Mouse (Mus musculus) adrenal gland, adult 18-20 months (tissue): Measurements from ENCODE around the gene Rab39b. TPM values are rescaled to one million over a fixed set of nuclear protein-coding genes. Genes with fewer than 3 reads are reported as not detected.

Experiments used
- DNase-seq, 2 experiments: peaks; one replicate each; pipeline ENCODE4 v3.0.0; 2021 to 2022; ENCODE audit warnings: low spot score in 2 of 2
- long read RNA-seq, 2 experiments: library from polyadenylated mRNA; stranded (forward); transcript quantifications; one replicate each; pipeline ENCODE4 v2.0.0; 2021
- total RNA-seq, 2 experiments: library from RNA; stranded (reverse); gene quantifications; 1 replicate in 1 of 2; 2 replicates in 1 of 2; pipeline ENCODE4 v1.2.3; 2021

Gene Rab39b
- total RNA-seq = 1 to 10 TPM; 1.4 TPM
- long read RNA-seq, experiment 1 = 0 reads
- long read RNA-seq, experiment 2, partial matches to known transcripts = 0 of 1 reads
- long read RNA-seq, experiment 2, other reads (novel, unspliced or antisense) = 0 of 1 reads

DNA sequence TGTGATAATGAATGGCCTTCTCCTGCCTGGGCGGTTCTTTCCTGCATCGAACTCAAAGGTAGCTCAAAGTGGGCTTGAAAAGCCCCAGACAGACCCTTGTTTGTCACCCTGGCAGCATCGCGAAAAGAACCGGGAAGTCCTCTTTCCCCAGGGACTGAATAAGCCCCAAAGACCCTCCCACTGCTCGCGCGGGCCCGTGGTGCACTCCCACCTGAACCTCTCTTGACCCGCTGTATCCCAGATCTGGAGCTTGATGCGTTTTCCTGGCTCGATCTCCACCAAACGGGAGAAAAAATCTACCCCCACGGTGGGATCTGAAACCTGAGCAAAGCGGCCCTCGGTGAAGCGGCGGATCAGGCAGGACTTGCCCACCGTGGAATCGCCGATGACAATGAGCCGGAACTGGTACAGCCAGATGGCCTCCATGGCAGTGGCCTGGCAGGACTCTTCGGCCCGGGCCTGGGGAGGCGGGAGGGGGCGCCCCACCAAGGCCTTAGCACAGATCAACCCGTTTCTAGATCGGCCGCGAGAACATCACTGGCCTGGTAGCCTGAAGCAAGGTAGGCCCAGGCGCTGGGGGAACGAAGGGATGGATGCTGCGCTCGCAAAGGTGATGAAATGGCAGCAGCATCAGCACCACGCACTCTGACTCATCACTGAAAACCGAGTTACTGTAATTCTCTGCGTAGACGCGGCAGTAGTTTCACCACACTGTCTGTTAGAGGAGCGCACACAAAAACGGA is at the start of gene Rab39b:
Gene Rab39b, minus strand, starts transcription at position 650 of the 743 bp plus-strand sequence.
- DNase-seq = peak; percentile 1 to 20

DNA sequence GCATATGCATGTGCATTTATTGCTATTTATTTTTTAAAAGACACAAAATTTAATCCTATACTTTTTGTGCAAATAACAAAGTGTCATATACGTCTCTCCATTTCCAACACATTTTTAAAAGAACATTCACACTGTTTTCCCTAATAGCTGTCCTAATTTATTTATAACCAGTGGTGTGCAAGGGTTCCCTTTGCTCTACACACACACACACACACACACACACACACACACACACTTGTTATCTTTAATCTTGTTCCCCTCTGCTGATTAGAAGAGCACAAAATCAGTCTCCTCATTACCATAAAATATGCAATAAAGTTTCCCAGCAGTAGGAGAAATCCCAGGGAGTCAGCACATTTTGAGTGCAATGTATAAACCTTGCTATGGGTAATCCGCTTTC is 508 bp upstream of the Rab39b start:
- no peak for DNase-seq

Other genes starting within 250 kb of the Rab39b start
- 10 to 100 TPM; 86.6 to 93.6 TPM for gene Fundc2, start 195.8 kb downstream of the Rab39b start, total RNA-seq
- 1 to 10 TPM; 9.4 to 9.7 TPM for gene F8, start 195.6 kb downstream of the Rab39b start, total RNA-seq
- 10 to 100 TPM in 1 of 2 experiments, 1 to 10 TPM in 1; 7.6 to 12.0 TPM for gene Cmc4, start 161.6 kb downstream of the Rab39b start, total RNA-seq
- gene Mtcp1, start 161.6 kb downstream of the Rab39b start, total RNA-seq = 1 to 10 TPM; 8.3 to 9.7 TPM
- 10 to 100 TPM; 23.9 to 26.5 TPM for gene Brcc3, start 161.6 kb downstream of the Rab39b start, total RNA-seq
- 10 to 100 TPM; 39.3 to 42.0 TPM for gene Vbp1, start 63.9 kb downstream of the Rab39b start, total RNA-seq